Mouse (Mus musculus) liver, embryonic 15.5 days (tissue): Measurements from ENCODE around the gene Trim7. TPM values are rescaled to one million over a fixed set of nuclear protein-coding genes. Genes with fewer than 3 reads are reported as not detected.
"Not testable (repeated sequence)": the region's sequence is repeated elsewhere in the genome, so short reads cannot be mapped to it uniquely, and the experiment has no call there.

ENCODE experiments used
- ATAC-seq: fragments of 200-750 bp; cut with Nextera tagmentation; 2 replicates; pipeline ENCODE4 v1.8.0; 2017; ENCODE audit warnings: moderate number of reproducible peaks, mild to moderate bottlenecking, moderate library complexity; ENCODE audit not compliant: insufficient read depth
- H3K27ac ChIP-seq: fragments of 300-500 bp; sonication (generic); replicated peaks from 2 replicates; pipeline ENCODE4 v1.5.1; 2015; ENCODE audit warnings: mild to moderate bottlenecking, inconsistent platforms
- H3K27me3 ChIP-seq: fragments of 300-500 bp; sonication (generic); 2 replicates; pipeline ENCODE4 v1.6.1; 2015; ENCODE audit warnings: mild to moderate bottlenecking, inconsistent platforms
- H3K36me3 ChIP-seq: fragments of 300-500 bp; sonication (generic); replicated peaks from 2 replicates; pipeline ENCODE4 v1.6.1; 2015; ENCODE audit warnings: moderate library complexity, mild to moderate bottlenecking, inconsistent platforms
- H3K4me1 ChIP-seq: fragments of 300-500 bp; sonication (generic); replicated peaks from 2 replicates; pipeline ENCODE4 v1.6.1; 2015; ENCODE audit warnings: inconsistent platforms
- H3K4me2 ChIP-seq: fragments of 300-500 bp; sonication (generic); 2 replicates; pipeline ENCODE4 v1.6.1; 2015; ENCODE audit warnings: moderate library complexity, mild to moderate bottlenecking, inconsistent platforms
- H3K4me3 ChIP-seq: fragments of 300-500 bp; sonication (generic); replicated peaks from 2 replicates; pipeline ENCODE4 v1.5.1; 2015; ENCODE audit warnings: mild to moderate bottlenecking, inconsistent platforms
- H3K9ac ChIP-seq: fragments of 300-500 bp; sonication (generic); 2 replicates; pipeline ENCODE4 v1.6.1; 2015; ENCODE audit warnings: moderate library complexity, mild to moderate bottlenecking, inconsistent platforms
- H3K9me3 ChIP-seq: fragments of 300-500 bp; sonication (generic); replicated peaks from 2 replicates; pipeline ENCODE4 v1.6.1; 2016; ENCODE audit warnings: inconsistent platforms
- WGBS: fragments of 180-500 bp; shearing (Covaris S2); methylation state at CpG from one replicate; pipeline ENCODE4 v1.1.7; 2015; ENCODE audit warnings: mixed read lengths; ENCODE audit not compliant: insufficient replicate concordance; 5-methylcytosine and 5-hydroxymethylcytosine counted together
- polyA plus RNA-seq: library from polyadenylated mRNA; unstranded; fragments of >200 nt; fragmentation: Nextera tagmentation; extraction: Ambion mirVana; gene quantifications from 2 replicates; pipeline ENCODE4 v1.2.1, GENCODE M21; 2015

Gene Trim7
- polyA plus RNA-seq, 1 experiment from 2014 or later = 0.09 TPM

GRCm38 (mm10) chr11:48872695-48873300 is 46.9 kb downstream of the Trim7 start:
- H3K9ac ChIP-seq = peak overlapping the region; percentile 74
- WGBS = 42% methylated on average over 7 of the region's 7 CpGs
- no peaks in the 10 kb centered on the region for H3K9me3 ChIP-seq
- H3K4me2 ChIP-seq = peak overlapping the region; percentile 89
- no peaks in the 10 kb centered on the region for H3K27me3 ChIP-seq
- peak overlapping the region; percentile 90 for H3K27ac ChIP-seq
- peaks cover 3% of the 10 kb centered on the region; the same call in 1 of the 2 replicates for H3K36me3 ChIP-seq
- H3K4me3 ChIP-seq = peak overlapping the region; percentile 71
- ATAC-seq = peak; percentile 11
- H3K4me1 ChIP-seq = peaks cover 63% of the 10 kb centered on the region

- H3K9me3 ChIP-seq = no peaks in the 10 kb centered on the region
- H3K4me3 ChIP-seq = peak overlapping the region; percentile 26
- peak overlapping the region; percentile 90 for H3K27ac ChIP-seq
- no peaks in the 10 kb centered on the region for H3K27me3 ChIP-seq
- ATAC-seq = peak; percentile 72
- H3K4me1 ChIP-seq = peaks cover 55% of the 10 kb centered on the region
- H3K4me2 ChIP-seq = peak overlapping the region; percentile 89
- no peak overlapping the region for H3K9ac ChIP-seq
- no peaks in the 10 kb centered on the region for H3K36me3 ChIP-seq
- WGBS = 12% methylated on average over 10 of the region's 10 CpGs
Observed at GRCm38 (mm10) chr11:48873591-48874290, 47.8 kb downstream of the Trim7 start.

GRCm38 (mm10) chr11:48874465-48874864 is 48.5 kb downstream of the Trim7 start:
- ATAC-seq = no peak
- H3K9ac ChIP-seq = no peak overlapping the region
- H3K4me3 ChIP-seq = no peak overlapping the region
- 0% methylated on average over 4 of the region's 4 CpGs for WGBS
- peaks cover 48% of the 10 kb centered on the region for H3K4me1 ChIP-seq
- H3K4me2 ChIP-seq = peak overlapping the region; percentile 89
- H3K36me3 ChIP-seq = no peaks in the 10 kb centered on the region
- peak overlapping the region; percentile 90 for H3K27ac ChIP-seq
- H3K27me3 ChIP-seq = no peaks in the 10 kb centered on the region
- no peaks in the 10 kb centered on the region for H3K9me3 ChIP-seq

GRCm38 (mm10) chr11:48875343-48875837 is 49.5 kb downstream of the Trim7 start:
- peaks cover 40% of the 10 kb centered on the region for H3K4me1 ChIP-seq
- not testable (repeated sequence) for H3K27ac ChIP-seq, H3K4me3 ChIP-seq, H3K4me2 ChIP-seq, ATAC-seq, H3K9me3 ChIP-seq, H3K9ac ChIP-seq, H3K27me3 ChIP-seq, H3K36me3 ChIP-seq
- WGBS = 69% methylated on average over 1 of the region's 1 CpGs

GRCm38 (mm10) chr11:48876680-48877079 is 50.7 kb downstream of the Trim7 start:
- Histone ChIP-seq H3K9me3 (no peaks in the 10 kb centered on the region), H3K4me2 (no peak overlapping the region), H3K9ac (no peak overlapping the region), H3K27ac (no peak overlapping the region), H3K4me3 (no peak overlapping the region), H3K27me3 (no peaks in the 10 kb centered on the region), H3K4me1 (peaks cover 33% of the 10 kb centered on the region), H3K36me3 (no peaks in the 10 kb centered on the region)
- ATAC-seq = no peak
- 89% methylated on average over 1 of the region's 1 CpGs for WGBS

- H3K9me3 ChIP-seq = no peaks in the 10 kb centered on the region
- WGBS = 46% methylated on average over 2 of the region's 2 CpGs
Observed at GRCm38 (mm10) chr11:48898812-48899431, 73.0 kb downstream of the Trim7 start.

GRCm38 (mm10) chr11:48900654-48901566 is 75.0 kb downstream of the Trim7 start:
- H3K36me3 ChIP-seq, H3K4me3 ChIP-seq, H3K4me1 ChIP-seq, H3K9me3 ChIP-seq, H3K9ac ChIP-seq, H3K27me3 ChIP-seq, H3K27ac ChIP-seq, ATAC-seq, H3K4me2 ChIP-seq: not testable (repeated sequence)
- 36% methylated on average over 6 of the region's 6 CpGs for WGBS

More at GRCm38 (mm10) chr11:48898812-48899431, 73.0 kb downstream of the Trim7 start:
- no peak overlapping the region for H3K4me2 ChIP-seq
- ATAC-seq = no peak
- no peak overlapping the region for H3K9ac ChIP-seq
- H3K4me3 ChIP-seq = no peak overlapping the region
- H3K36me3 ChIP-seq = no peaks in the 10 kb centered on the region
- H3K27ac ChIP-seq = no peak overlapping the region
- no peaks in the 10 kb centered on the region for H3K4me1 ChIP-seq
- H3K27me3 ChIP-seq = no peaks in the 10 kb centered on the region

GRCm38 (mm10) chr11:48901567-48901930 is 75.6 kb downstream of the Trim7 start:
- H3K4me2 ChIP-seq, ATAC-seq, H3K9me3 ChIP-seq, H3K4me3 ChIP-seq, H3K36me3 ChIP-seq, H3K9ac ChIP-seq, H3K4me1 ChIP-seq, H3K27me3 ChIP-seq: not testable (repeated sequence)
- 43% methylated on average over 1 of the region's 1 CpGs for WGBS
- 0 out of 2 replicates have a peak overlapping the region, but pooled peaks have one; percentile 31 for H3K27ac ChIP-seq
